Mouse (Mus musculus) limb, embryonic 14.5 days (tissue): ENCODE measurements around the gene Cdc42. TPM values are rescaled to one million over a fixed set of nuclear protein-coding genes. Genes with fewer than 3 reads are reported as not detected.

Experiments used
- ATAC-seq: fragments of 200-750 bp; cut with Nextera tagmentation; 2 replicates; pipeline ENCODE4 v1.8.0; 2017; ENCODE audit warnings: low read depth, moderate number of reproducible peaks, moderate TSS enrichment; ENCODE audit not compliant: low FRiP score
- DNase-seq: peaks from one replicate; pipeline ENCODE4 v3.0.0-alpha.2; 2015; ENCODE audit warnings: low spot score
- H3K27ac ChIP-seq: fragments of 300-500 bp; sonication (generic); replicated peaks from 2 replicates; pipeline ENCODE4 v1.5.1; 2014; ENCODE audit warnings: low read depth, mild to moderate bottlenecking, low read length, moderate library complexity, mixed read lengths
- H3K27me3 ChIP-seq: fragments of 300-500 bp; sonication (generic); 2 replicates; pipeline ENCODE4 v1.6.1; 2014; ENCODE audit warnings: low read length, mixed read lengths; ENCODE audit not compliant: control insufficient read depth, insufficient read depth
- H3K36me3 ChIP-seq: fragments of 300-500 bp; sonication (generic); 2 replicates; pipeline ENCODE4 v1.6.1; 2014; ENCODE audit warnings: mild to moderate bottlenecking, low read length, moderate library complexity, mixed read lengths; ENCODE audit not compliant: control insufficient read depth, insufficient read depth
- H3K4me1 ChIP-seq: fragments of 300-500 bp; sonication (generic); 2 replicates; pipeline ENCODE4 v1.6.1; 2014; ENCODE audit warnings: antibody characterized with exemption, low read length, mixed read lengths; ENCODE audit not compliant: control insufficient read depth, insufficient read depth
- H3K4me2 ChIP-seq: fragments of 300-500 bp; sonication (generic); replicated peaks from 2 replicates; pipeline ENCODE4 v1.6.1; 2014; ENCODE audit warnings: low read depth, mild to moderate bottlenecking, low read length, moderate library complexity; ENCODE audit not compliant: severe bottlenecking
- H3K4me3 ChIP-seq: fragments of 300-500 bp; sonication (generic); replicated peaks from 2 replicates; pipeline ENCODE4 v1.5.1; 2014; ENCODE audit warnings: low read length
- H3K9ac ChIP-seq: fragments of 300-500 bp; sonication (generic); 2 replicates; pipeline ENCODE4 v1.6.1; 2014; ENCODE audit warnings: mild to moderate bottlenecking, low read depth, low read length, moderate library complexity; ENCODE audit not compliant: severe bottlenecking
- H3K9me3 ChIP-seq: fragments of 300-500 bp; sonication (generic); 2 replicates; pipeline ENCODE4 v1.6.1; 2016; ENCODE audit warnings: low read length; ENCODE audit not compliant: control insufficient read depth
- POLR2A ChIP-seq: fragments of 200-500 bp; IDR thresholded peaks from 2 replicates; pipeline ENCODE4 v1.8.0; 2012; ENCODE audit warnings: inconsistent platforms, mild to moderate bottlenecking, moderate library complexity, borderline replicate concordance; ENCODE audit not compliant: insufficient read depth, insufficient read length; ENCODE audit errors: extremely low read depth
- WGBS: fragments of 180-500 bp; shearing (Covaris S2); extraction: QIAGEN DNeasy Blood & Tissue Kit; methylation state at CpG from one replicate; pipeline ENCODE4 v1.1.7; 2014; 5-methylcytosine and 5-hydroxymethylcytosine counted together
- polyA plus RNA-seq, 2 experiments: library from polyadenylated mRNA; depleted of rRNA in 1 of 2; stranded (reverse) in 1 of 2; unstranded in 1 of 2; fragments of >200 nt; fragmentation: Nextera tagmentation in 1 of 2; extraction: Ambion mirVana in 1 of 2; gene quantifications; 2 replicates each; pipeline versions ENCODE4 v1.2.1 to v1.2.3; 2012 to 2014

Cdc42 gene
- polyA plus RNA-seq, 2 experiments = 342 to 720 TPM

DNA sequence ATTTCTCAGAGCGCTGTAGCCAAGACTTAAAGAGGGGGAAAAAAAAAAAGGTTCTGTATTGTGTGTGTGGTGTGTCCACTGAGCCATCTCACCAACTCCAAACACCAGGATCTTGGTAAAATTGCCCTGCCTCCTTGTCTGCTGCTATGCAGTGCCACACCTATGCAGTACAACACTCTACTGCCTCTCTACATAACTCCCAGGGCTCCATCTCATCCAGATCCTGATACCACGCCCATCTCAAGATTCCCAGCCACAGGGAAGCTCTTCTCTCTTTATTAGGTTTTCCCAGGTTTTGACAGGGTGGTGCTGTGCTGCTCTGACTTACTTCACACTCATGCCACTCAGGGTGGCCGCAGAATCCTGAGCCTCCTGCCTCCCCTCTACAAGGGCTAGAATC, 3.5 kb upstream of the Cdc42 start:
- Histone ChIP-seq H3K4me2 (no peak overlapping the region), H3K27ac (no peak overlapping the region), H3K9ac (no peak overlapping the region), H3K4me1 (0 out of 2 replicates have a peak, but pooled peaks cover under 1% of the 10 kb centered on the region), H3K9me3 (no peaks in the 10 kb centered on the region), H3K27me3 (no peaks in the 10 kb centered on the region), H3K4me3 (no peak overlapping the region), H3K36me3 (no peaks in the 10 kb centered on the region)
- TF ChIP-seq POLR2A = no peak
- no peak for DNase-seq
- no peak for ATAC-seq
- WGBS = 76% methylated on average over 3 of the region's 3 CpGs

- no peak overlapping the region for H3K27ac ChIP-seq
- TF ChIP-seq POLR2A = no peak
- H3K9me3 ChIP-seq = no peaks in the 10 kb centered on the region
- H3K4me1 ChIP-seq = peaks cover 11% of the 10 kb centered on the region
- no peak overlapping the region for H3K4me3 ChIP-seq
- no peaks in the 10 kb centered on the region for H3K27me3 ChIP-seq
- H3K4me2 ChIP-seq = no peak overlapping the region; the same call in 1 of the 2 replicates
- H3K9ac ChIP-seq = no peak overlapping the region
- no peak for DNase-seq
- no peak for ATAC-seq
- WGBS = 65% methylated on average over 14 of the region's 14 CpGs
- H3K36me3 ChIP-seq = no peaks in the 10 kb centered on the region
Measured at GRCm38 (mm10) chr4:137358291-137359002, 927 bp upstream of the Cdc42 start.

DNA sequence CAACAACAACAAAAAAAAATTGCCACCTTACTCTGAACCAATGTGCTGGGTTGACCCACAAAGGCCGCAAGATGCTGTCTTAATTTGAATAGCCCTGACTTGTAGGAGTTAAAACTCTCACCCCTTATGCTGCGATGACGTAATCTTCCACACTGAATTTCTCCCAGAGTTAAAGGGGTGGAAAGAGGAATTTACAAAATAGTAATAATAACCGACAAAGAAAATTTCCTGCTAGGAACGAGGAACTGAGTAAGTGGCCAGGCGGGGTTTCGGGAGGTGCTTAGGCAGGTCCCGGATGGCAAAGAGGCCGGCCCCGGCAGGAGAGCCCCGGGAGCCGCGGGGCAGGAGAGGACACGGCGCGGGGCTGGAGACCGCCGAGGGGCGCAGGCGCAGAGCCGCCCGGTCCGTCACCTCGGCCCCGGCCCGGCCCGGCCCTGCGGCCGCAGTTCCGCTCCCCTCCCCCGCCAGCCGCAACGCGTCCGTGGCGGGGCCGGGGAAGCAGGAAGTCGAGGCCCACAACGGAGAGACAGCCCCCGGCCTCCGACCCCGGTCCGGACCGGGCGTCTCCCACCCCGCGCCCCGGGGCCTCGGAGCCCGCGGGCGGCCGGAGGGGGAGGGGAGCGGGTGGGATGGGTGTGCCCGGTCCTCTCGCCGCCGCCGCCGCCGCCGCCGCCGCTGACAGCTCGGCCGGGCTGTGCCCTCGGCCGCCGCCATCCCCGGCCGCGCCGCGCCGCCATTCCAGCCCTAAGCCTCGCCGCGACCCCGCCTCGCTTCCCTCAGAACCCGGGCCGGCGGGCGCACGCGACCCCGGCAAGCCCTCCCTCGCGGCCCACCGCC, 628 bp downstream of the Cdc42 start:
- H3K4me2 ChIP-seq = peak overlapping the region; percentile 67
- H3K4me1 ChIP-seq = peaks cover 11% of the 10 kb centered on the region
- WGBS = 0% methylated on average over 22 of the region's 90 CpGs
- ATAC-seq = peak; percentile 58
- H3K27me3 ChIP-seq = no peaks in the 10 kb centered on the region
- no peak for TF ChIP-seq POLR2A
- peak overlapping the region; percentile 97 for H3K27ac ChIP-seq
- peak overlapping the region; percentile 97 for H3K4me3 ChIP-seq
- H3K36me3 ChIP-seq = no peaks in the 10 kb centered on the region
- H3K9me3 ChIP-seq = no peaks in the 10 kb centered on the region
- H3K9ac ChIP-seq = peak overlapping the region; percentile 100
- DNase-seq = peak; percentile 51

- no peak overlapping the region for H3K9ac ChIP-seq
- no peak for ATAC-seq
- H3K27me3 ChIP-seq = no peaks in the 10 kb centered on the region
- H3K36me3 ChIP-seq = peaks cover 21% of the 10 kb centered on the region
- H3K4me2 ChIP-seq = no peak overlapping the region
- H3K4me1 ChIP-seq = peaks cover 9% of the 10 kb centered on the region
- no peak overlapping the region for H3K4me3 ChIP-seq
- no peak for DNase-seq
- no peak overlapping the region for H3K27ac ChIP-seq
- TF ChIP-seq POLR2A = no peak
- no peaks in the 10 kb centered on the region for H3K9me3 ChIP-seq
Measured at GRCm38 (mm10) chr4:137350627-137351026, 6.9 kb downstream of the Cdc42 start.

GRCm38 (mm10) chr4:137345790-137346189, 11.7 kb downstream of the Cdc42 start:
- Histone ChIP-seq H3K4me2 (no peak overlapping the region), H3K9me3 (no peaks in the 10 kb centered on the region), H3K27ac (no peak overlapping the region), H3K36me3 (peaks cover 21% of the 10 kb centered on the region), H3K9ac (no peak overlapping the region), H3K27me3 (no peaks in the 10 kb centered on the region), H3K4me1 (no peaks in the 10 kb centered on the region), H3K4me3 (no peak overlapping the region)
- no peak for DNase-seq
- ATAC-seq = no peak
- no peak for TF ChIP-seq POLR2A
- 97% methylated on average over 1 of the region's 1 CpGs for WGBS
